Mouse (Mus musculus) common myeloid progenitor, adult 5-6 weeks (primary cell): ENCODE data around the gene Hoxa7. TPM values are rescaled to one million over a fixed set of nuclear protein-coding genes. Genes with fewer than 3 reads are reported as not detected.

Experiments used
- ATAC-seq: replicated peaks from 2 replicates; pipeline ENCODE4 v1.8.0; 2016; ENCODE audit warnings: low read depth, mild to moderate bottlenecking, moderate TSS enrichment, inconsistent platforms; ENCODE audit not compliant: poor library complexity, severe bottlenecking
- total RNA-seq: library from RNA; stranded (forward); fragments of 200-1000, 187-1606 nt; gene quantifications from 2 replicates; pipeline ENCODE4 v1.2.3, GENCODE M21; 2017

Gene Hoxa7
- total RNA-seq, 1 experiment from 2014 or later, result 17.7 TPM

DNA sequence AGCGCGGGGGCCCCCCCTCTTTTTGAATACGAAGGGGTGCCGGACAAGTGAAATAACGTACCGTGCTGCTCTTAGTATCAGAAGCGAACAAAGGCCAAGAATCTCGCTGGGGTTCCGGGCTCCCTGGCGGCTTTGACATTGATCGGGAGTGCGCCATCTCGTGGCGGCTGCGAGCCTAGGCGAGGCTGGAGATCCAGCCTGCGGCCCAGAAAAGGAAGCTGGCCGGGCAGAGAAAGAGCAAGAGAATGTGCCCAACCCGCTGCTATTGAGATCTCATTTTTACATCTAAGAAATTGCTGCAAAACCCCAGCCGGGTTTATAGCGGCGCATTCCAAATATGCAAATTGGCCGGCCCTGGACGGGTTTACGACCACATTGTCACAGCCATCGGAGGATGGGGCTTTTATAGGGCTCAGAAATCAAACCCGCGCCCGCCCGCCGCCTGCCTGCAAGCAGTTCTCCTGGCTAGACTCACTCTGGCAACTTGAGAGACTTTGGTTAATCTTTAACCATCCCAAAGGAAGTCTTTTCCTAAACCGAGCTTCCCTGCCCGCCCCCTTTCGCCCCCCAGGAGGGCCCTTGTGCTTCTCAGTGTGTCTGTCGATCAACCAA is 18.8 kb upstream of the Hoxa7 start, which contains the start of gene Hoxa10:
TSS of gene Hoxa10 (minus strand) at position 466 of the 612 bp plus-strand sequence.
- peak; percentile 87 for ATAC-seq

DNA sequence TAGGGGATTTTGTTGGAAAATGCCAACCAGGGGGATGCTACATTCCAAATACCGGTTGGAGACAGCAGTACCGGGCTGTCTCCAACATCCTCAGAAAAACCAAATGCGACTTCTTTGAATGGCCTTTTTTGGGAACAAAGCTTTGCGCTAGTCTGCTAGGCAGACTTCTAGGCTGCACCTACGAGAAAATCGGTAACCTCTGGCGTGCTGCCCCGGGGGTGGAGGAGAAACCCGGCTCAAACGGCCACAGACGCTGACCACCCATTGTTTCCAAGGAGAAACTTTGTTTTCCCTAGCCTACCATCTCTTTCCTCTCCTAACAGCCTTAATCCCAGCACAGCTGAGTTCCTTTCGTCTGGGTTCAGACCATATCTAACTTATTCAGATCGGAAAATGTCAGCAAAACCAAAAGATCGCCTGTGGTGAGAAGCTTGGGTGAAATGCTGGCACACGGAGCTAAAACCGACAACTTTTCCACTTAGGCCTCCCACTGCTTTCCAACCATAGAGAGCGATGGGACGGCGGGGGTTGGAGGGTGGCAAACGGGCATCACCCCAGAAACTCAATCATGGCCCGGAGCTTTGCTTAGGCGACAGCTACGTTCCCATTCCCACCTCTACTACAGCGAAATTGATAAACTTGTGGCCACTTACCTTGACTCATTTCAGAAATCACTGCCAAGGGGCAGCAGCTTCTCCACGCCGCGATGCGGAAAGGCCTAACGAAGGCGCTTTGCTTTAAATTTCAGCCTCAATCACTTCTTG is 18.2 kb upstream of the Hoxa7 start:
- ATAC-seq, result no peak

DNA sequence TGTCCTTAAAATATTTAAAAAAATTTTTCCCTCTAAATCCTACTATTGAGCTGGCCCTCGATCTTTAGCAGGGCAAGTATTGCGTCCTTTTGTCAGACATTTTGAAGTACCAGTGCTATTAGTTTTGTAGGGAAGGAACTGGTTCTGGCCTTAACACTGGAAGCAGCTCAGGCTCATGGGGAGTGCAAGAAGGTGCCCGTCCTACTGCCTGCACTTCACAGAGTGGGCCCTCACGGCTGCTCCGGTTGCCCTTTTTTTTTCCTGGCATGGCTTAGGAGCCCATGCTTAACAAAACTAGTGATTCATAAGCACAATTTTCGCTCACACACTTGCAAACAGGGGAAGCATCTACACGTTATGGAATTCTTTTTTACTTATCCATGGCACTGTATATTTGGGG is 17.3 kb upstream of the Hoxa7 start:
- no peak for ATAC-seq

DNA sequence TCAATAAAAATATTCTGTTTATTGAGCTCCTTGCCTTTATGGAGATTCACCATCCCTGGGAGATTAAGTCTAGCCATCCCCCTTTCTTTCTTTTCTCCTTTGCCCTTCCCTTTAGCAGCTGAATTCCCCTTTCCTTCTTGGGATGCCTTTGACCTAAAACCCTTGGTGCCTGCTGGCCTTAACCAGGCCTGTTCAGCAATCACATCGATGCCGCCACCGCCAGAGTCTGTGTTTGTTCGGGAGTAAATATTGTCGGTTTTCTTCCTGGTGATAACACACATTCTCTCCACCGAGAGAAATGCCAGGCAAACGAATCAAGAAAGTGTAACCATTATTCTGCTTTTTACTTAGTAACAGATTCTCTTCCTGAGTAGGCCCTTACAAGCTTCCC is 16.5 kb upstream of the Hoxa7 start:
- ATAC-seq, result no peak

DNA sequence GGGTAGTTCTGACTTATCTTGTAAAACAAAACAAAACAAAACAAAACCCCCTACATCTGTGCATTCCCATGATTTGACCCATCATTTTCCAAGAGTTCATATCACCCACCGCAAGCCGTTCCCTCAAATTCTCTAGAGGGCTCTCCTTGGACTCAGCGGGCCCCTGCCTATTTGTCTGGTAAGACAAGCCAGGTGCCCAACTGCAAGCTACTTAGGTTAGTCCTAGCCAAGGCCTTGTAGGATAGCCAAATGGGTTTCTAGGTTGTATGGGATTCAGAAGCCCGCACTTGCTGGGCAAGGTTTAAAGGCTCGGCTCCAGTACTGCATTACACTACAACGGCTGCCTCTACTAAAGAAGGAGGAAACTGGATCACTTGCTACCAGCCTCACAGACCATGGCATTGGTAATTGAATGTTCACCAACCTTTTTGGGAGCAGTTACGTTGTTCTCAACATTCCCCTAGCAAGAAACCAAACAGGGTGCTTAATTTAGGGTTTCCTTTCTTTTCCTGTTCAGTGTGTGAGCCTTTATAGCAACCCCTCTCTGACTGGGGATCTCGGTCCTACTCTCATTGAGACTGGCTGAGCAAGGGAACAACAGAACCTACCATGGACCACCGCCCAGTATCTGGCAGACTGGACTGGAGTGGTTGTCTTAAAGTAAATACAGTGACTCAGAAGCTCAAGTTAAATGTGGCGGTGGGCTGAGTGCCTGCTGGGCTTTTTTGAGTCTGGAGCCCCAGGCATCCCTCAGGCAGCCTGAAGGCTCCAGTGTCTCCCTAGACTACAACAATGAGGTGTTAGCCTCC is 15.9 kb upstream of the Hoxa7 start:
- no peak for ATAC-seq

DNA sequence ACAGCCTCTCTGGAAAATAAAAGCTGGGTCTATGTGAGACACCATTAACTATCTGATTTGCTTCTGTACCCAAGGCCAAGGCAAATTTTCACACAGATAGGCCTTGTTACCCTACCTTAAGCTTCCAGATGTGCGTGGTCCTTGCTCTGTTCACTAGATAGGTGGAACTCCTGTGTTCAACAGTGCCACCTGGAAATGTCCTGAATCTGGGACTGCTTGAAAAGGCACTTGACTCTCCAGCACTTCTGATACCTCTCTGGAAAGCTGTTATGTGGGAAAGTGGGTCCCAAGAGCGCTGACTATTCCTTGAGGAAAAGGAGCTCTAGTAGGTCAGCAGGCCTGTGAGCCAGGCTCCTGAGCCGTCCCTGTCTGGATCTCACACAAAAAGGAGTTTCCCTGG is 15.2 kb upstream of the Hoxa7 start:
- ATAC-seq, result no peak

DNA sequence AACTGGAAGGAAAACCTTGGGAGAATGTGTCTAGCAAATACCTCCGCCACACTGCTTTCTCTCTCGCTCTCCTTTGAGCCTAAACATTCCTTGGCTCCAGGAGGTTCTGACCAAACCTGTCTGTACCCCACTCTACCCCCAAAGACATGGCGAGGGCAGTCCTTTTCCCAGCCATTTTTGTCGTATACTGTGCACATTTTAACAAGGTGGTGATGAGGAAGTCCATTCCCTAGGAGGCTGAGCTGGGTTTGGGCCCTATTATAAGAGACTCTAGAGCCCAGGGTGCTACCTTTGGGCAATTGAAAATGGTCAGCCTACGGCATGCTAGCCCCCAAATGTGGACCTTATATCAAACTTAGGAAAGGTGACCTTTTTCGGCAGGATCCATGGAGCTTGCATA is 14.2 kb upstream of the Hoxa7 start:
- no peak for ATAC-seq

DNA sequence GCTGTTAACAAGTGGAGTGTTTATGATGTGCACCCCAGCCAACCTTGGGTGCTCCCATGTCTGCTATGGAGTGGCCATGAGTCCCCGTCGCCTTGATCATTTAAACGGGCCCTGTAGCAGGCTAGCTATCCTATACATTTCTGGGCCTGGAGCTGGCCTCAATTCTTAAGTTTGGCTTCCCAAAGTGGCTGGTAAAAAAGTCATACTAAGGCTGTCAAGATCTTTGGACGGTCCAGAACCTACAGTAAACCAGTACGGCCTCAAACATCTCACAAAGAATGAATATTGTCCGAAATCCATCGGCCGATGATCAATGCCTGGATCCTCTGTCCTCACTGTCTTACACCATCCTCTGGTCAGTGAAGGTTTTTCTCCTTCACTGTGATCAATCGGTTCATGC is 13.6 kb upstream of the Hoxa7 start:
- ATAC-seq, result no peak

DNA sequence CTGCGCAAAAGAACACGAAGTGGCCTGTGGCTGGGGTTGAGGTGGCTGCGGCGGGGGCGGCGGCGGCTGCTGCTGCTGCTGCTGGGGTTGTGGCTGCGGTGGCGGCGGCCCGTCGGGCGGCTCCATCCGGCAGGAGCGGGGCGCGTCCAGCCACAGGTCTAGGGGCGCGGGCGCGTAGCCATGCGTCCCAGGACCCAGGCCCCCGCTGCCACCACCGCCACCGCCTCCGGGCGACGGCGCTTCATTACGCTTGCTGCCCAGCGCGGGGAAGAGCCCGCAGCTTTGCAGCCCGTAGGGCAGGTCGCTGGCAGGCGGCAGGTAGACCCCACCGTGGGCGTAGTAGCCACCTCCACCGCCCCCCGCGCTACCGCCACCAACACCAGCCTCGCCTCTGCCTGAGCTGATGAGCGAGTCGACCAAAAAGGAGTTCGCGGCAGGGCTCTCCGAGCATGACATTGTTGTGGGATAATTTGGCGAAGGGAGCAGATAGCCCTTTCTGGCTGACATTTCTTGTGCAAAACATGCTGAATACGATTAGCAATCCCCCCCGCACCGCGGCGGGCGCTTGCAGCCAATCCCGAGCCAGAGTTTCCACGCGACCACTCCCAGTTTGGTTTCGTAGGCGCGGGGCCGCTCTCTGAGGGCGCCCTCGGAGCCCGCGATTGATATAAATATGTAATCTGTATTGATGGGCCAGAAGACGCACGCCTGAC is 12.9 kb upstream of the Hoxa7 start:
- ATAC-seq, result no peak

DNA sequence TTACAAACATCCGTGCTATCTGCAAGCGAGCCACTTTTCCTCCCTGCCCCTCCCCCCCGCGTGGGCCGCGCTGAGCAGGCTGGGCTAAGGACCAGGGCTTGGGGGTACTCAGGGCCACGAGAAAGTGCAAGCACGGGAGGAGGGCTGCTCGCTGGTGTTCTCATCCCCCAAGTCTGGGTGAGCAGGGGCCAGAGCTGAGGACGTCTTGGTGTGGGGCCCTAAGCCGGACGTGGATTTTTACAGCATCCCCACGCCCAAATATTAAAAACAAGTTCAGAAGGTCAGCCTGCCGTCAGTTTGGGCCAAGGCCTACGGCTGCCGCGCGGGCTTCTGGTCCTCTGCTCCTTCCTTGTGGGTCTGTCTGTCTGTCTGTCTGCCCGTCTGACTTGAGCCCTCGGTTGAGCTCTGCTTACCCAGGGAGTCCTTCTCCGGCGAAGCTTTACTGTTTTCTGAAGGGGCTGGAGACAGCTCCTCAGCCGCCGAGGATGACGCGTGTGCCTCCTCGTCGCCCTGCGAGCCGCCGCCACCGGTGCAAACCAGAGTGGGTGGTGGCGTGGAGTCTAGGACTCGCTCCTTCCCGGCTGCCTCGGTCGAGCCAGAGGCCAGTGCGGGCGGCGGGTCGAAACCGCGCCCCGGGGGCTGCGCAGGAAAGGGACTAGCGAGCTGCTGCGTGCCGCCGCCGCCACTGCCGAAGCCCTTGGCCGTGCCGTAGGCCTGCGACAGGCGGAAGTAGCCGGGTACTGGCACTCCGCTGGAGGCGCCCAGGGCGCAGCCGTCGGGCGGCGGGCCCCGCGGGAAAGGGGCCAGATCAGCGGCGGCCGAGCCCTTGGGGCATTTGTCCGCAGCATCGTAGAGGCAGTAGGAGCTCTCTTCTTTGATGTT is 12.1 kb upstream of the Hoxa7 start:
- ATAC-seq, result 0 out of 2 replicates have a peak, but pooled peaks have one; percentile 16

DNA sequence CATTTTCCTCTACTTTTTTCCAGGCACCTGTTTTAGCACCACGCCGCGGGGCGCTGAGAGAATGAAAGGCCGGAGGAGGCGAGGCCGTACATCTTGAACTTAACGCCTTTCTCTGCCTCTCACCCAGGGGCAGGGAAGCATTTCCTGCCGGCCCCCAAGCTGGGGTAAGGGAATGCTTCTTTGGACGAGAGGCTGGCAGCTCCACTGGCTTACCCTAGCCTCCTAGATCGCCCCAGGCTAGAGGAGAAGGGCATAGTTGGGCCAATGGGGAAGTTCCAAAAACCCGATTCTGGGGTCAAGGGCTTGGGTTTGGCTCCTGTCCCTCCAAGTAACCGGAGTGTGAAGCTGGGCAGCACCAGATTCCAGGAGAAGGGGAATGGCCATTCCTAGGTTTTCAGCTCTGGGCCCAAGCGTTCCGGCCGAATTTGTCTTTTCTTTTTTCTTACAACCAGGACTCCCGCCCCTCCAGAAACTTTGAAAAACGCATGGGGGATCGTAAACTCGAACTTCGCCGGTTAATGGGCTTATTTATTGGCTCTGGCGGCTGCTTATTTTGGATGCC is 11.4 kb upstream of the Hoxa7 start:
- ATAC-seq, result no peak

DNA sequence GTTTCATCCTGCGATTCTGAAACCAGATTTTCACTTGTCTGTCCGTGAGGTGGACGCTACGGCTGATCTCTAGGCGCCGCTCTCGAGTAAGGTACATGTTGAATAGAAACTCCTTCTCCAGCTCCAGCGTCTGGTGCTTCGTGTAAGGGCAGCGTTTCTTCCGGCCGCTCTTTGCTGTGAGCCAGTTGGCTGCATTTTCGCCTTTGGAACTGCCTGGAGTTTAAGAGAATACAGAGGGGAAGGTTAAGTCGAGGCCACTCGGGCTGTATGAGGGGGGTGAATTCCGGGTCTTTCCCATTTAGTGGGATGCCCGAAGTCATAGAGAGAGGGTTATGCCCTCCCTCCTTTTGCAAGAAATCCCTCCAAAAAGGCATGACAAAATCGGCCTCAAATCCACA is 10.9 kb upstream of the Hoxa7 start:
- ATAC-seq, result peak; percentile 22; the same call in 1 of the 2 replicates

DNA sequence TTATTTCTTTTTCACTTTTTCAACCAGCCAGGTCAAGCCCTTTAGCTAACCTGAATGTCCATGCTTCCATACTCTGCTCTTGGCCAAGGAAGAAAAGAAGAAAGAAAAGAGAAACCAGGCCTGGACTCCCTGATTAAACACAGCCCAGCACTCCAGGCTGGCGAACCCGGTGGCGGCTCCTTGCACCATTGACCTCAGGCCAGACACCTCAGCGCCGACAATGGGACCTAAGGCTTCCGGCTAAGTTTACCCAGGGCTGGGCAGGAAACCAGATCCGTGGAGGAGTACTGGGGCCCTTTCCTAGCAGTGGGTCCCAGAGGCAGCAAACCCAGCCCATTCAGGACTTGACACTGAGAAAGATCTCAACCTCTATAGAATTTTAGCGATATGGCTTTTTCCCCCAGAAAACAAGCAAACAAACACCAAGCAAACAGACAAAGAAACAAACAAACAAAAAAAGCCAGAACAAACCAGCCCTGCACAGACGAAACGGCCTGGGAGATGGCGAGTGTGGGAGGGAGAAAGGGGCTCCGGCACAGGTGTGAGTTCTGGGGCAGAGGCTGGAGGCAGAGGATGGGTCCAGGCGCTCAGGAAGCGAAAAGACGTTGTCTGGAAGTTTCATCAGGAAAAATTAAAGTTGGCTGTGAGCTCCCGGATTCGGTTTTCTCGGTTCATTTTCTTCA is 10.4 kb upstream of the Hoxa7 start:
- ATAC-seq, result no peak

DNA sequence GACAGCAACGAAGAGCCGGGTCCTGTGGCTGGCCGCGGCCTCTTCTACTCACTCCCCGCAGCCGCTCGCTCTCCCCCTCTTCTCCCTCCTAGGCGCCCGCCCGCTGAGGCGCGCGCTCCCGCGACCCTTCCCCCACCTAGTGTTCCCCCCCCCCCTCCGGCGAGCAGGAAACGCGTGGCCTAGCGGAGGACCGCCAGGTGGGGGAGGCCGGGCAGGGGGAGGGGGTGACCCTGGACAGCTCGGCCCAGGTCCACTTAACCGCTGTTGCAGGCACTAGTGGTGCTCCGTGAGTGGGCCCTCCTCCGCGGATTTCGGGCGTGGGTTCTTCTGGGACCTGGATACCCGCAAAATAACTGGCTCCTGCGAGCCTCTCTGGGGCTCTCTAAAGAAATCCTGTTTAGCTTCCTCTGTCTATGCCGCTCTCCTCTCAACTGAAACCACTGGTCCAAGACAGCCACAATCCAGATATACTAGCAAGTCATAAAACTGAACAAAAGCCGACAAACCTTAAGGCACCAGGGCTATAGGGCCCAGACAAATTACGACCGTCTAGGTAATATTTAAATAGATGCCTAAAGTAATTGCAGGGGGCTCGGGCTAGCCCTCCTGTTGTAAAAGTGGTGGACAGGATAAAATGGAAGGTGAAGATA is 9.0 kb upstream of the Hoxa7 start, which contains the start of gene Hoxa9:
TSS of gene Hoxa9 (minus strand) at position 574 of the 650 bp plus-strand sequence.
- ATAC-seq, result no peak

DNA sequence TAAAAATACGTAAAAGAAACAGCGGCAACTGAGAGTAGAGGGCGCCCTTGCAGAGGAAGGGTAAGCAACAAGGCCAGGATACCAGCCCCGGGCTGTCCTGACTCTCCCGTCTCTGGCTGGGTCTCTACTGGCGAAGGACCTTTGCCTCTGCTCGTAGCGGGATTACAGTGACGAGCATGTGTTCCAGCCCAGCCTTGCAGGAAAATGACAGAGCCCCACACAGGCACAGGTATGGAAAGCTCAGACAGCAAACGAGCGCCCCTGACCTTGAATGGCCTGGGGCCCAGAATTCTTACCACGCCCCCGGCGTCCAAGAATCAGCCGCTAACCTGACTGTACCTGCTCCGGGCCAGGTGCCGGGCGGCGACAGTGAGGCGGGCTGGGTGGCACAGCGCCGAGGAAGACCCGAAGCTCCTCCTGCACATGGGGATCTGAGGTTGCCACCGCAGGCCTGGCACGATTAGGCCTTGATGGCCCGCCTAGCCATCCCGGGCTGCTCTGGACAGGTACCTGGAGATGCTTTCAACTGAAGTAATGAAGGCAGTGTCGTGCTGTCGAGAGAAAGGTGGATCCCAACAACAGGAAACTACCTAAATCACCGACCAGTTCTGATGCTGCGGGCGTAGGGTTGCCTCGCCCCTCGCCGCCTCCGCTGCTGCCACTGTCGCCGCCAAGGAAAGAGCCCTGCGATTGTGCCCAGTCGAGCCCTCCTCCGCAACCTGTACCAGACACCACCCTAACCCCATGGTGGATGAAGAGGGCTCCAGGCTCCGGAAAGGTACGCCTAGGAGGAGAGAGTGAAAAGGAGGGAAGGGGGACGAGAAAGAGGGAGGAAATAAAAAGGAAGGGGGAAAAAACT is 8.1 kb upstream of the Hoxa7 start:
- ATAC-seq, result no peak

DNA sequence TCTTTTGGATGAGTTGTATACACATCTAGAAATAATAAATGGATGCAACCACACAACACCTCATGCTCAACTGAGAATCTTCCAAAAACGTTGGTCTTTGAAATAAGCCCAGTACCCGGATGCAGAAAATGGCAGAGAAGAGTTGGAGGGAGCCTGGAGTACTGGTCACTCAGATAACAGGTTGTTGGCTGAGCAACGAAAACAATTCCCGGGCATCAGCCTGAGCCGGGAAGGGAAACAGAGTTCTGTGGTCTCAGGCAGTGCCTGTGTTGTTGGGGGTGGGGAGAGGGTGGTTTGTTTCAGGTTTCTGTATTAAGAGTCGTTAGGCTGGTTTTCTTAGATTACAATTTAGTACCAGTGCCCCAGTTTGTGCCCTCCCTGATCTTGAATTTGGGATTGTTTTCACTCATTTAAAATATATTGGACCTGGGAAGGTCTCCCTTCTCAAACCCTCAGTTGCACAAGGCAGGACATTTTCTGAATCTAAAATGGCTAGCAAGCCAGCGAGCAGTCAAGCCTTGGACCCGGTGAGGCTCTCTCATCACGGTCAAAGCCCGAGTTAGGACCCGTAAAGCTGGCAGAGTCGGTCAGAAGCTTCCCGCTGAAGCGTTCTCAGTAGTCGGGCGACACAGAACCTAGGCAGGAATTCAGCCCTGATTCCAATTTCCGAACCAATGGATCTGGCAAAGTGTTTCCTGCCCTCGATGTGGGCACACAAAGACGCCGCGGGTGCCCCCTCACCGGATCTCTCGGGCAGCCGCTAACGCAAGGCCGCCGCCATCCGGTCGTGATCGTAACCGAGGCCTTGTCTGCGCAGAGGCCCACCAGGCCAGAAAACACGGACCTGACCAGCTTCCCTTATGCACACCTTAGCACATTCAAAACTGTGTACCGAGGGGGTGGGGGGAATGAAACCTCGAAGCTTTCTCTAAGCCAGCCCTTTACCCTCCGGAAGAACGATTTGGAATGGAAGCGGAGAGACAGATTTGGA is 7.1 kb upstream of the Hoxa7 start:
- no peak; the same call in 1 of the 2 replicates for ATAC-seq
